Mouse (Mus musculus) frontal cortex, postnatal 10 days (tissue): Measurements from ENCODE around the gene Stap1.

Experiments
- DNase-seq, 2 experiments: peaks; one replicate each; pipeline ENCODE4 v3.0.0; 2022; ENCODE audit warnings: low spot score in 2 of 2, mixed read lengths in 1 of 2

Gene Stap1

GRCm38 (mm10) chr5:86071538-86071937 lies at the start of gene Stap1:
TSS of gene Stap1 (plus strand) at chr5:86071746.
- no peak for DNase-seq

- DNase-seq, result no peak
Observed at GRCm38 (mm10) chr5:86029820-86030219, 41.7 kb upstream of the Stap1 start.

GRCm38 (mm10) chr5:86063501-86063900 lies 8.0 kb upstream of the Stap1 start:
- no peak for DNase-seq

- peak; percentile 91 to 95 for DNase-seq
Observed at GRCm38 (mm10) chr5:86065101-86065875, 6.3 kb upstream of the Stap1 start, which contains the start of gene Cenpc1. TSS of gene Cenpc1 (minus strand) at chr5:86065583.

GRCm38 (mm10) chr5:86065876-86066550 lies 5.5 kb upstream of the Stap1 start:
- no peak for DNase-seq

- DNase-seq, result peak; percentile 69 to 83
Observed at GRCm38 (mm10) chr5:86066551-86066929, 5.0 kb upstream of the Stap1 start.

- DNase-seq, result no peak
Observed at GRCm38 (mm10) chr5:86068451-86068850, 3.1 kb upstream of the Stap1 start.

GRCm38 (mm10) chr5:86069121-86069520 lies 2.4 kb upstream of the Stap1 start:
- no peak for DNase-seq

- no peak for DNase-seq
Observed at GRCm38 (mm10) chr5:86072756-86073386, 1.3 kb downstream of the Stap1 start.

GRCm38 (mm10) chr5:86078720-86079334 lies 7.3 kb downstream of the Stap1 start:
- DNase-seq, result no peak

- no peak for DNase-seq
Observed at GRCm38 (mm10) chr5:86083987-86084386, 12.4 kb downstream of the Stap1 start.

GRCm38 (mm10) chr5:86084979-86085378 lies 13.4 kb downstream of the Stap1 start:
- DNase-seq, result no peak

GRCm38 (mm10) chr5:86086751-86087150 lies 15.2 kb downstream of the Stap1 start:
- DNase-seq, result no peak

- DNase-seq, result no peak
Observed at GRCm38 (mm10) chr5:86094754-86095153, 23.2 kb downstream of the Stap1 start.

GRCm38 (mm10) chr5:86098988-86099387 lies 27.4 kb downstream of the Stap1 start:
- DNase-seq, result no peak

GRCm38 (mm10) chr5:86100621-86101020 lies 29.1 kb downstream of the Stap1 start:
- DNase-seq, result no peak

- no peak for DNase-seq
Observed at GRCm38 (mm10) chr5:86102176-86102575, 30.6 kb downstream of the Stap1 start.

GRCm38 (mm10) chr5:86106610-86107009 lies 35.1 kb downstream of the Stap1 start:
- no peak for DNase-seq

GRCm38 (mm10) chr5:86111074-86111473 lies 39.5 kb downstream of the Stap1 start:
- DNase-seq, result no peak

- no peak for DNase-seq
Observed at GRCm38 (mm10) chr5:86113037-86113436, 41.5 kb downstream of the Stap1 start.

- DNase-seq, result no peak
Observed at GRCm38 (mm10) chr5:86113997-86114396, 42.5 kb downstream of the Stap1 start.

- DNase-seq, result no peak
Observed at GRCm38 (mm10) chr5:86118457-86119094, 47.0 kb downstream of the Stap1 start.
